ENCODE assay signal across 9 mouse cellular contexts in the genomic region with DNA sequence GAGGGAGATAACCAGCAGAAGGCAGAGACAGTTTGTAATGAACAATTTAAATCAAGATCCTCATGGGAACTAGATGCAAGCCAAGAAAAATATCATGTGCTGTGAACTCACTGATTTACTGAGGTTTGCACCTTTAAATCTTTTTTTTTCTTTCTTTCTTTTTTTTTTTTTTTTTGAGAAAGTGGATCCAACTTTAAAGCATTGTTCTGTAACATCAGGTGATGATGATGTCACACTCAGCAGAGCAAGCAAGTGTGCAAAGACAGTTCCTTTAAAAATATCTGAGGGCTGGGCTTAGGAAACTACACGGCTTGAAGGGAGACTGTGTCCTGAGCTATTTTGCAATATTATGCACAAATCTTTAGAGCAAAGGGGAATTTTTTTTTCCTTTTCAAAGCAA.
DNase-seq lines count a peak whose midpoint lies in the region; ATAC-seq and TF ChIP-seq lines count a peak whose summit lies in the region.
"Had no signal": no experiment of that assay in that cellular context is flagged by ENCODE, and none has a peak within 500 bp of the region (broad histone marks: within the 10 kb centered on the region; RNA-seq: fewer than 3 reads in every experiment).

No protein-coding gene starts in this region.

- H3K27me3 ChIP-seq in stomach, embryonic 14.5 days (ENCODE audit: control insufficient read depth, insufficient read depth, low read length) = no peaks in the 10 kb centered on the region
- H3K27me3 ChIP-seq in stomach, postnatal 0 days (ENCODE audit: control insufficient read depth, insufficient read depth, low read length) = no peaks in the 10 kb centered on the region
- no peaks in the 10 kb centered on the region for H3K27me3 ChIP-seq in forebrain, embryonic 12.5 days
- H3K27me3 ChIP-seq in limb, embryonic 12.5 days = no peaks in the 10 kb centered on the region
- H3K27me3 ChIP-seq in liver, embryonic 11.5 days (replicated peaks; ENCODE audit: control insufficient read depth, insufficient read depth, low read length) = no peaks in the 10 kb centered on the region

- H3K4me1 ChIP-seq in stomach, embryonic 14.5 days (ENCODE audit: control insufficient read depth, insufficient read depth, low read length) = peaks cover 11% of the 10 kb centered on the region; the same call in 1 of the 2 replicates
- no peaks in the 10 kb centered on the region; the same call in 1 of the 2 replicates for H3K4me1 ChIP-seq in stomach, postnatal 0 days (replicated peaks; ENCODE audit: control insufficient read depth, insufficient read depth)
- H3K4me1 ChIP-seq in forebrain, embryonic 12.5 days = peaks cover 39% of the 10 kb centered on the region
- peaks cover 31% of the 10 kb centered on the region for H3K4me1 ChIP-seq in limb, embryonic 12.5 days (replicated peaks)
- H3K4me1 ChIP-seq in liver, embryonic 11.5 days (replicated peaks; ENCODE audit: control insufficient read depth, insufficient read depth, low read length) = no peaks in the 10 kb centered on the region

- no peaks in the 10 kb centered on the region for H3K36me3 ChIP-seq in stomach, embryonic 14.5 days (ENCODE audit: control insufficient read depth, insufficient read depth, low read length)
- no peaks in the 10 kb centered on the region for H3K36me3 ChIP-seq in stomach, postnatal 0 days (ENCODE audit: control insufficient read depth, insufficient read depth, low read length)
- H3K36me3 ChIP-seq in forebrain, embryonic 12.5 days (replicated peaks) = no peaks in the 10 kb centered on the region
- no peaks in the 10 kb centered on the region for H3K36me3 ChIP-seq in limb, embryonic 12.5 days
- no peaks in the 10 kb centered on the region for H3K36me3 ChIP-seq in liver, embryonic 11.5 days (ENCODE audit: control insufficient read depth, insufficient read depth, low read length)

- no peak for TF ChIP-seq EP300 in stomach, postnatal 0 days (optimal IDR thresholded peaks at IDR 0.05)

- no peak overlapping the region; the same call in 1 of the 2 replicates for H3K4me3 ChIP-seq in stomach, embryonic 14.5 days (ENCODE audit: low read depth, low read length)
- no peak overlapping the region for H3K4me3 ChIP-seq in stomach, postnatal 0 days (ENCODE audit: low read depth, low read length)
- no peak overlapping the region for H3K4me3 ChIP-seq in forebrain, embryonic 12.5 days (replicated peaks)
- H3K4me3 ChIP-seq in limb, embryonic 12.5 days (replicated peaks) = no peak overlapping the region
- H3K4me3 ChIP-seq in liver, embryonic 11.5 days (ENCODE audit: low read depth, low read length) = no peak overlapping the region

- no peak for ATAC-seq in stomach, embryonic 14.5 days (ENCODE audit: insufficient number of reproducible peaks, insufficient read depth, low FRiP score, low read depth)
- no peak for ATAC-seq in stomach, postnatal 0 days (ENCODE audit: low FRiP score, low TSS enrichment)
- ATAC-seq in forebrain, embryonic 12.5 days (ENCODE audit: low FRiP score) = no peak
- no peak for ATAC-seq in limb, embryonic 12.5 days (ENCODE audit: insufficient number of reproducible peaks, insufficient read depth, low FRiP score, low TSS enrichment, low read depth)
- ATAC-seq in liver, embryonic 11.5 days (replicated peaks; ENCODE audit: low FRiP score) = no peak
- ATAC-seq in megakaryocyte-erythroid progenitor cell, adult 5-6 weeks (replicated peaks; ENCODE audit: low FRiP score, low TSS enrichment, poor library complexity, severe bottlenecking) = no peak

- WGBS in stomach, embryonic 14.5 days = 9% methylated on average over 1 of the region's 1 CpGs
- 21% methylated on average over 1 of the region's 1 CpGs for WGBS in stomach, postnatal 0 days
- WGBS in forebrain, embryonic 12.5 days = 8% methylated on average over 1 of the region's 1 CpGs
- 21% methylated on average over 1 of the region's 1 CpGs for WGBS in limb, embryonic 12.5 days
- 28% methylated on average over 1 of the region's 1 CpGs for WGBS in liver, embryonic 11.5 days

- no peak overlapping the region for H3K9ac ChIP-seq in stomach, embryonic 14.5 days (replicated peaks; ENCODE audit: low read depth, low read length)
- no peak overlapping the region for H3K9ac ChIP-seq in stomach, postnatal 0 days (ENCODE audit: low read length)
- no peak overlapping the region for H3K9ac ChIP-seq in forebrain, embryonic 12.5 days
- no peak overlapping the region for H3K9ac ChIP-seq in limb, embryonic 12.5 days (replicated peaks)
- no peak overlapping the region for H3K9ac ChIP-seq in liver, embryonic 11.5 days (ENCODE audit: low read depth, low read length)

- intact Hi-C loops in left cerebral cortex, postnatal 14 days (cut with DNase I) = no loop called here

- DNase-seq in stomach, postnatal 0 days (ENCODE audit: low spot score) = no peak
- no peak for DNase-seq in liver, embryonic 11.5 days (ENCODE audit: low spot score)
- DNase-seq in left cerebral cortex, postnatal 14 days (ENCODE audit: low spot score in 2 of 2) = no peak
- DNase-seq in frontal cortex, postnatal 36 days (ENCODE audit: low spot score in 2 of 2) = no peak
- DNase-seq: cerebellum, adult 9-10 months had no signal

- H3K4me2 ChIP-seq in stomach, embryonic 14.5 days (replicated peaks; ENCODE audit: low read depth, low read length) = peak overlapping the region; percentile 22; the same call in 1 of the 2 replicates
- H3K4me2 ChIP-seq in stomach, postnatal 0 days (replicated peaks; ENCODE audit: low read depth) = no peak overlapping the region
- peak overlapping the region; percentile 28 for H3K4me2 ChIP-seq in forebrain, embryonic 12.5 days
- H3K4me2 ChIP-seq in limb, embryonic 12.5 days = peak overlapping the region; percentile 21; the same call in 1 of the 2 replicates
- H3K4me2 ChIP-seq in liver, embryonic 11.5 days = no peak overlapping the region; the same call in 1 of the 2 replicates

- no peaks in the 10 kb centered on the region for H3K9me3 ChIP-seq in stomach, embryonic 14.5 days (ENCODE audit: control insufficient read depth, low read depth, low read length)
- H3K9me3 ChIP-seq in stomach, postnatal 0 days (ENCODE audit: control insufficient read depth, low read length) = no peaks in the 10 kb centered on the region
- H3K9me3 ChIP-seq in forebrain, embryonic 12.5 days = no peaks in the 10 kb centered on the region
- no peaks in the 10 kb centered on the region for H3K9me3 ChIP-seq in limb, embryonic 12.5 days
- no peaks in the 10 kb centered on the region for H3K9me3 ChIP-seq in liver, embryonic 11.5 days (ENCODE audit: control insufficient read depth, low read length)

- peak overlapping the region; percentile 21; the same call in 1 of the 2 replicates for H3K27ac ChIP-seq in stomach, embryonic 14.5 days (ENCODE audit: low read length)
- H3K27ac ChIP-seq in stomach, postnatal 0 days (replicated peaks) = no peak overlapping the region
- peak overlapping the region; percentile 27; the same call in 1 of the 2 replicates for H3K27ac ChIP-seq in forebrain, embryonic 12.5 days
- peak overlapping the region; percentile 35; the same call in 1 of the 2 replicates for H3K27ac ChIP-seq in limb, embryonic 12.5 days
- no peak overlapping the region for H3K27ac ChIP-seq in liver, embryonic 11.5 days (ENCODE audit: low read depth, low read length)

- no peak for TF ChIP-seq CTCF in stomach, postnatal 0 days (IDR thresholded peaks at IDR 0.05; ENCODE audit: low read depth)

Comparison
In these comparisons a context has a peak if more than half of its experiments do, and no peak if none do; other contexts are left out.
1. H3K27ac ChIP-seq: peak in stomach, embryonic 14.5 days (single experiment), forebrain, embryonic 12.5 days (single experiment) and limb, embryonic 12.5 days (single experiment); none in stomach, postnatal 0 days (single experiment) and liver, embryonic 11.5 days (single experiment).
2. H3K4me2 ChIP-seq: peak in stomach, embryonic 14.5 days (single experiment), forebrain, embryonic 12.5 days (single experiment) and limb, embryonic 12.5 days (single experiment); none in stomach, postnatal 0 days (single experiment) and liver, embryonic 11.5 days (single experiment).